In the genomic region with DNA sequence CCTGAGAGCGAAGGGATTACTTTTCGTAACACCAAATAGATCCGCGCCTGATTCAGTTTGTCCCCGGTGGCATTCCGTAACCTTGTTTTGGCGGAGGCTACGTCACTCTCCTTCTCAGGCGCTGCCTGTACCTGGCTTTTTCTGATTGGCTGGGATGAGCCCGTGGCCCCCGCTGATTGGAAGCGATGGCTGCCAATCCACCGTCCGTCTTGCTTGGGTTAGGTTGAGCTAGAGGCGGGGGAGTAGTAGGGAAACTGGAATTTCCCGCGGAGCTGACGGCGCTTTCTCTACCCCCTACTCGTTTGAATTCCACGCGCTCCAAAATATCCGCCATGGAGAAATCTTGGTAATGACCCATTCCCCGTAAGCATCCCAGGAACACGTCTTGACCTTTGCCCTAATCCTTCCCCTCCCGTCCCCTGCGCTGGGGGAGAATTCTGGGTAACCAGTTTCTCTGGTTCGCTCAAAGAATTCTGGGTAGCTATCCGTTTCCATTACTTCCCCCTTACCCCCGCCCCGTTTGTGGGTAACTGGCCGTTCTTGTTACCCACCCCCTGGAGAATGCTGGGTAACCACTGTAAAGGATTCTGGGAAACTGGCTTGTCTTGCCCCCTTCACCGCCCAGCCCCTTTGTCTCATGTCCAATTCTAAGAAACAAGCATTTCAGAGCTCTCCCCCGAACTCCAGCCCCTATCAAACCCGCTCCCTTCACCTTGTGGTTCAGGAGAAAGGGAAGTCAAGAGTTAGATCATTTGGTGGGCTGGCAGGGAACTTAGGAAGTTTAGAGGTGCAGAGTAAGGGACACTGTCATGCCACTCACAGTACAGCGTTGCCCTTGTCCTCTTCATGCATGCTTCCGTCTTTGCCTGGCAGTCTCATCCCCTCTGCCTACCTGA, we compare ENCODE assay signal across 8 mouse cellular contexts. TPM values are rescaled to one million over a fixed set of nuclear protein-coding genes. Genes with fewer than 3 reads are reported as not detected.
A peak's percentile ranks its signal among the peaks of the same experiment; 100 is the strongest.
DNase-seq lines count a peak whose midpoint lies in the region; ATAC-seq lines count a peak whose summit lies in the region.

A gene (plus strand): TSS at position 210 of the 896 bp plus-strand sequence.

- peak; percentile 85 for ATAC-seq in megakaryocyte progenitor cell, adult 5-6 weeks (replicated peaks; ENCODE audit: poor library complexity)

- peak; percentile 99 for DNase-seq in adipocyte (ENCODE audit: low spot score)
- DNase-seq in embryo, embryonic 10 days (ENCODE audit: low spot score) = peak; percentile 99
- DNase-seq in gastrocnemius, postnatal 10 days = peak; percentile 96
- DNase-seq in induced T-regulatory cell, adult 2 months (ENCODE audit: low read depth) = peak; percentile 100
- peak; percentile 99 to 100 for DNase-seq in left cerebral cortex, adult 9 months (ENCODE audit: low spot score in 2 of 2)
- DNase-seq in right cerebral cortex, postnatal 14 days = peak; percentile 98
- DNase-seq in urinary bladder, postnatal 36 days (ENCODE audit: low spot score in 2 of 2) = peak; percentile 100

RNA-seq across cellular contexts. Expression of the gene that starts here (rescaled TPM):
- total RNA-seq in gastrocnemius, postnatal 10 days (2021) = 10 to 100 TPM in 1 of 2 experiments, 1 to 10 TPM in 1; 10.0 to 13.9 TPM
- total RNA-seq in megakaryocyte progenitor cell, adult 5-6 weeks (2015) = 16.4 and 17.4 TPM in 2 replicates
- total RNA-seq in megakaryocyte progenitor cell, adult 5-6 weeks (2017) = 12.1 and 12.2 TPM in 2 replicates

Comparison
In these comparisons a context has a peak if more than half of its experiments do, and no peak if none do; other contexts are left out.
1. Peak in every context shown above with its lines: DNase-seq and ATAC-seq.